13 mouse cellular contexts compared by ENCODE assay signal in the genomic region with DNA sequence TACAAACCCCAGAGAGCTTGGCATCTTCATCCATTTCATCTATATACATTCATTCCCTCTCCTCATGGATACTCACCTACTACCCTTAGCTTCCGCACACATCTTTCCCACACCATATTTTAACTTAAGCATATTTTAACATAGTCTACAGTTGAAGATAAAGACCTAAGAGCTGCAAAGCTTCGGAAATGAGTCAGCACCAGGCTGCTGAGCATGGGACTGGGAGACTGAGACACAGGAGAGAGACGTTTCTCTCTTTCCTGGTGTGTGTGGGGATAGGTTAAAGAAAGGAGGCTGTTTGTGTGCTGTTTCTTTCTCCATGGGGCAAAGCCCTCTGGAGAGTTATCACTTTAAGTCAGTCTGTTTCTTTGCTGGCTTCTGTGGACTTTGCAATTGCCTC.
A peak's percentile ranks its signal among the peaks of the same experiment; 100 is the strongest.
DNase-seq lines count a peak whose midpoint lies in the region; ATAC-seq and TF ChIP-seq lines count a peak whose summit lies in the region.
"Had no signal": no experiment of that assay in that cellular context is flagged by ENCODE, and none has a peak within 500 bp of the region (broad histone marks: within the 10 kb centered on the region; RNA-seq: fewer than 3 reads in every experiment).

No protein-coding gene starts in this region.

- H3K9ac ChIP-seq in heart, embryonic 16.5 days (ENCODE audit: low read length), result no peak overlapping the region
- peak overlapping the region; percentile 44; the same call in 1 of the 2 replicates for H3K9ac ChIP-seq in embryonic facial prominence, embryonic 13.5 days
- H3K9ac ChIP-seq in intestine, embryonic 16.5 days (ENCODE audit: low read depth, low read length), result no peak overlapping the region

- ATAC-seq in heart, embryonic 16.5 days (replicated peaks; ENCODE audit: extremely low read depth, insufficient read depth, low FRiP score), result no peak
- no peak for ATAC-seq in embryonic facial prominence, embryonic 13.5 days (ENCODE audit: insufficient number of reproducible peaks, insufficient read depth, low FRiP score, low TSS enrichment, low read depth)
- no peak for ATAC-seq in intestine, embryonic 16.5 days

- H3K36me3 ChIP-seq in heart, embryonic 16.5 days (ENCODE audit: control insufficient read depth, insufficient read depth), result no peaks in the 10 kb centered on the region
- H3K36me3 ChIP-seq in embryonic facial prominence, embryonic 13.5 days, result no peaks in the 10 kb centered on the region
- H3K36me3 ChIP-seq in intestine, embryonic 16.5 days (ENCODE audit: control insufficient read depth, insufficient read depth, low read length), result no peaks in the 10 kb centered on the region

- WGBS in heart, embryonic 16.5 days, result 49% methylated on average over 3 of the region's 3 CpGs
- 62% methylated on average over 3 of the region's 3 CpGs for WGBS in embryonic facial prominence, embryonic 13.5 days
- 49% methylated on average over 3 of the region's 3 CpGs for WGBS in intestine, embryonic 16.5 days

- no peak overlapping the region for H3K4me3 ChIP-seq in heart, embryonic 16.5 days (ENCODE audit: low read length)
- H3K4me3 ChIP-seq in embryonic facial prominence, embryonic 13.5 days, result no peak overlapping the region
- H3K4me3 ChIP-seq in intestine, embryonic 16.5 days (ENCODE audit: low read length), result no peak overlapping the region
- H3K4me3 ChIP-seq in layer of hippocampus, adult 2 months, result no peak overlapping the region
- H3K4me3 ChIP-seq: gastrocnemius, adult 2 months had no signal

- no peak for DNase-seq in heart, adult 9 months (ENCODE audit: low spot score in 2 of 2)
- peak; percentile 27 for DNase-seq in 3T3-L1 (ENCODE audit: low read depth, low spot score)
- DNase-seq in layer of hippocampus, adult 2 months (ENCODE audit: low spot score in 2 of 2), result no peak
- no peak for DNase-seq in ovary, adult 18-20 months (ENCODE audit: low spot score)
- DNase-seq in urinary bladder, adult 2 months (ENCODE audit: low spot score), result no peak
- DNase-seq: gastrocnemius, adult 2 months; kidney, adult 2 months; lung, postnatal 4 days; spleen, adult 18-20 months; thymus, postnatal 36 days had no signal

- peak overlapping the region; percentile 80 for H3K27ac ChIP-seq in heart, embryonic 16.5 days (ENCODE audit: low read length)
- H3K27ac ChIP-seq in embryonic facial prominence, embryonic 13.5 days, result peak overlapping the region; percentile 97
- H3K27ac ChIP-seq in intestine, embryonic 16.5 days (ENCODE audit: low read length), result peak overlapping the region; percentile 49
- H3K27ac ChIP-seq in layer of hippocampus, adult 2 months, result no peak overlapping the region
- H3K27ac ChIP-seq: gastrocnemius, adult 2 months had no signal

- no peaks in the 10 kb centered on the region for H3K27me3 ChIP-seq in heart, embryonic 16.5 days (ENCODE audit: control insufficient read depth, insufficient read depth, low read length)
- no peaks in the 10 kb centered on the region for H3K27me3 ChIP-seq in embryonic facial prominence, embryonic 13.5 days
- H3K27me3 ChIP-seq in intestine, embryonic 16.5 days (replicated peaks; ENCODE audit: control insufficient read depth, insufficient read depth, low read length), result no peaks in the 10 kb centered on the region

- H3K9me3 ChIP-seq in heart, embryonic 16.5 days (replicated peaks; ENCODE audit: control insufficient read depth, low read length), result no peaks in the 10 kb centered on the region
- H3K9me3 ChIP-seq in embryonic facial prominence, embryonic 13.5 days, result no peaks in the 10 kb centered on the region
- no peaks in the 10 kb centered on the region for H3K9me3 ChIP-seq in intestine, embryonic 16.5 days (ENCODE audit: control insufficient read depth, low read length)

- no peak for TF ChIP-seq CTCF in layer of hippocampus, adult 2 months (conservative IDR thresholded peaks at IDR 0.05)

- H3K4me1 ChIP-seq in heart, embryonic 16.5 days (ENCODE audit: control insufficient read depth, insufficient read depth, low read length), result peaks cover 25% of the 10 kb centered on the region
- H3K4me1 ChIP-seq in embryonic facial prominence, embryonic 13.5 days, result peaks cover 48% of the 10 kb centered on the region
- H3K4me1 ChIP-seq in intestine, embryonic 16.5 days (ENCODE audit: control insufficient read depth, insufficient read depth, low read length), result peaks cover 20% of the 10 kb centered on the region

- no peak overlapping the region for H3K4me2 ChIP-seq in heart, embryonic 16.5 days (ENCODE audit: low read depth, low read length)
- H3K4me2 ChIP-seq in embryonic facial prominence, embryonic 13.5 days, result no peak overlapping the region
- no peak overlapping the region for H3K4me2 ChIP-seq in intestine, embryonic 16.5 days (ENCODE audit: low read depth, low read length)
